Mouse (Mus musculus): ENCODE results near the gene Dhrs4.
A peak's percentile ranks its signal among the peaks of the same experiment; 100 is the strongest.

- TF ChIP-seq POLR2A (IDR thresholded peaks at IDR 0.05; ENCODE audit: borderline replicate concordance, extremely low read depth, low read depth, low read length) (no peak), CTCF (IDR thresholded peaks at IDR 0.05; ENCODE audit: insufficient read depth, low read length) (peak; percentile 79)
Measured at GRCm38 (mm10) chr14:55536116-55536745, 57.7 kb downstream of the Dhrs4 start.

All from lung, adult 2 months (tissue).